Mouse (Mus musculus) liver, adult 2 months (tissue): Measurements from ENCODE around the gene Smyd4.

Experiments
- CTCF ChIP-seq: fragments of 200-500 bp; IDR thresholded peaks from 2 replicates; pipeline ENCODE4 v1.5.1; 2011; ENCODE audit warnings: low read depth, low read length, control low read depth
- POLR2A ChIP-seq: fragments of 200-500 bp; IDR thresholded peaks from 2 replicates; pipeline ENCODE4 v1.6.1; 2011; ENCODE audit warnings: low read length, control low read depth; ENCODE audit not compliant: insufficient read depth; ENCODE audit errors: extremely low read depth

DNA sequence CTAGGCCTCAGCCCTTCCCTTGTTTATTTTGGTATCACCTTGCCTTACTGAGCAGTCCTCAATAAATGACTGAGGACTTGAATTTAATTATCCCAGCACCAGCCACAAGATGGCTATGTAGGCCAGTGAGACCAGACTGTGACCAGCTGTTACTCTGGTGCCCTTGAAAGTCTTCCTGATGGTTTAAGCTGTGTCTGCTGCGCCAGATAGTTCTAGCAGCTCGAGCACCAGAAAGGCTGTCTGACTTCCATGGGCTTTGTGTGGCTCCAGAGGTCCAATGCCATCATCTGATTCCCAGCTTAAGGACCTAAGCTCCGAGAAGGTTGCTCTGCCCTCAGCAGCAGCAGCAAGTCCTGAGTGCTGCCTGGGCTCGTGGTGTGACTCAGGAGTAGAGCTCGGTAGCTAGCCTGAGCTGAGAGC lies 54.0 kb downstream of the Smyd4 start:
- peak; percentile 68 for TF ChIP-seq CTCF
- no peak for TF ChIP-seq POLR2A
